Mouse (Mus musculus): ENCODE data around the gene Sp2.

The Sp2 gene

GRCm38 (mm10) chr11:96908594-96908993 is 74.2 kb downstream of the Sp2 start:
- no peak for DNase-seq (ENCODE audit: inconsistent ontology term)

- no peak for DNase-seq (ENCODE audit: inconsistent ontology term)
These were observed 76.2 kb downstream of the Sp2 start for GRCm38 (mm10) chr11:96906431-96907161.
